In the genomic region with DNA sequence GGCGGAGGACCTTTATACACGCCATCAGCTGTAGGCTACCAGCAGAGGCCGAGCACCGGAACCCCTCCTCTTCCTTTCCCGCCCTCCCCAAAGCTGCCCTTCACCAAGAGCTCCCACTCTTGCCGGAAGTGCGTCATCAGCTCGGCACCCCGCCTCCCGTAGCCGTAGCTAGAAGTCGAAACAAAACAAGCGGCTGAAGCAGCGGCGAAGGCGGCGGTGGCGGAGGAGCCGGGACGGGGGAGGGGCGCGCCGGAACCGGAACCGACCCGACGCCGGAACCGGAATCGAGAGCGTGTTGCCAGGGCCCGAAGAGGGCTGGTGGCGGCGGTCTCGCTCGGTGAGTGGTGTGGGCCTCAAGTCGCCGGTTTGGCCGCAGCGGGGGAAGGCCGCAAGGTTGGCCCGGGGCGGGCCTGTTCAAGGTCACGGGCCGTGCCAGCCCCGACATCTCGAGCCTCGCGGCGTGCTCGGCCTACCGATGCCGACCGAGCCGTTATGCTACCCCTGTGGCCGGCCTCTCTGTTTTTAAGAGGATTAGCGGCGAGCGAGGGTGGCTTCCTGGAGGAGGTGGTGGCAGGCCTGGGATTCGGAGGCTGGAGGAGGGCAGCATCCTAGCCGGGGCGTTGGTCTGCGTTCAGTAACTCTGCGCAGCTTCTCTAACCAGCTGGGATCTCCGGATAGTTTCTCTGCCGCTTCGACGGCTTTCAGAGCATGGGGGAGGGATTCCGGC, we compare ENCODE assay signal across 8 mouse cellular contexts. TPM values are rescaled to one million over a fixed set of nuclear protein-coding genes. Genes with fewer than 3 reads are reported as not detected.
DNase-seq lines count a peak whose midpoint lies in the region; ATAC-seq and TF ChIP-seq lines count a peak whose summit lies in the region.

A gene (plus strand): TSS at position 44 of the 727 bp plus-strand sequence.

- no peak for TF ChIP-seq CTCF in E14TG2a.4 (conservative IDR thresholded peaks at IDR 0.05; ENCODE audit: low read length)
- no peak for TF ChIP-seq CTCF in heart, postnatal 0 days (IDR thresholded peaks at IDR 0.05; ENCODE audit: low read depth)
- TF ChIP-seq CTCF in testis, adult 2 months (IDR thresholded peaks at IDR 0.05; ENCODE audit: control insufficient read depth, insufficient read depth, insufficient replicate concordance, low read depth, low read length), result no peak

- peaks cover 65% of the 10 kb centered on the region for H3K36me3 ChIP-seq in E14TG2a.4 (ENCODE audit: insufficient read depth, low read length)
- peaks cover 75% of the 10 kb centered on the region for H3K36me3 ChIP-seq in forebrain, embryonic 12.5 days (replicated peaks)
- H3K36me3 ChIP-seq in heart, postnatal 0 days (replicated peaks; ENCODE audit: control insufficient read depth, insufficient read depth, low read length), result peaks cover 81% of the 10 kb centered on the region
- H3K36me3 ChIP-seq in liver, embryonic 16.5 days (ENCODE audit: control insufficient read depth, insufficient read depth), result peaks cover 32% of the 10 kb centered on the region
- peaks cover 56% of the 10 kb centered on the region for H3K36me3 ChIP-seq in neural tube, embryonic 13.5 days
- peaks cover 4% of the 10 kb centered on the region for H3K36me3 ChIP-seq in testis, adult 2 months (ENCODE audit: control insufficient read depth, insufficient read depth, low read length)

- peak within 1 kb of the TSS; percentile 96 for H3K4me3 ChIP-seq in E14TG2a.4 (replicated peaks; ENCODE audit: low read length)
- peak within 1 kb of the TSS; percentile 98 for H3K4me3 ChIP-seq in forebrain, embryonic 12.5 days (replicated peaks)
- H3K4me3 ChIP-seq in heart, postnatal 0 days (ENCODE audit: low read depth, low read length), result peak within 1 kb of the TSS; percentile 66
- H3K4me3 ChIP-seq in liver, embryonic 16.5 days (ENCODE audit: low read depth, low read length), result peak within 1 kb of the TSS; percentile 100
- H3K4me3 ChIP-seq in neural tube, embryonic 13.5 days, result peak within 1 kb of the TSS; percentile 88
- H3K4me3 ChIP-seq in testis, adult 2 months (ENCODE audit: control insufficient read depth, low read depth, low read length), result peak within 1 kb of the TSS; percentile 97

- H3K4me2 ChIP-seq in forebrain, embryonic 12.5 days, result peak within 1 kb of the TSS; percentile 89
- peak within 1 kb of the TSS; percentile 78 for H3K4me2 ChIP-seq in heart, postnatal 0 days (ENCODE audit: low read depth, low read length)
- H3K4me2 ChIP-seq in liver, embryonic 16.5 days (ENCODE audit: low read depth, low read length), result peak within 1 kb of the TSS; percentile 90
- peak within 1 kb of the TSS; percentile 98 for H3K4me2 ChIP-seq in neural tube, embryonic 13.5 days

- peak within 1 kb of the TSS; percentile 97 for H3K27ac ChIP-seq in forebrain, embryonic 12.5 days
- H3K27ac ChIP-seq in heart, postnatal 0 days (ENCODE audit: low read depth), result peak within 1 kb of the TSS; percentile 95
- H3K27ac ChIP-seq in liver, embryonic 16.5 days (ENCODE audit: low read length), result peak within 1 kb of the TSS; percentile 97
- H3K27ac ChIP-seq in neural tube, embryonic 13.5 days (replicated peaks), result peak within 1 kb of the TSS; percentile 98
- H3K27ac ChIP-seq in testis, adult 2 months (ENCODE audit: control insufficient read depth, insufficient read depth, low read depth, low read length), result peak within 1 kb of the TSS; percentile 95

- peak within 1 kb of the TSS; percentile 95 for H3K9ac ChIP-seq in forebrain, embryonic 12.5 days
- H3K9ac ChIP-seq in heart, postnatal 0 days (replicated peaks; ENCODE audit: low read depth, low read length), result peak within 1 kb of the TSS; percentile 78
- peak within 1 kb of the TSS; percentile 97 for H3K9ac ChIP-seq in liver, embryonic 16.5 days (ENCODE audit: low read depth, low read length)
- peak within 1 kb of the TSS; percentile 95 for H3K9ac ChIP-seq in neural tube, embryonic 13.5 days

- peak; percentile 41 for TF ChIP-seq POLR2A in testis, adult 2 months (IDR thresholded peaks at IDR 0.05; ENCODE audit: control insufficient read depth, low read depth, low read length)

- H3K4me1 ChIP-seq in E14TG2a.4 (replicated peaks; ENCODE audit: low read depth, low read length), result peaks cover 66% of the 10 kb centered on the region
- H3K4me1 ChIP-seq in forebrain, embryonic 12.5 days, result peaks cover 22% of the 10 kb centered on the region
- H3K4me1 ChIP-seq in heart, postnatal 0 days (ENCODE audit: control insufficient read depth, insufficient read depth), result peaks cover 12% of the 10 kb centered on the region
- H3K4me1 ChIP-seq in liver, embryonic 16.5 days (ENCODE audit: control insufficient read depth, low read depth, low read length), result peaks cover 18% of the 10 kb centered on the region
- peaks cover 26% of the 10 kb centered on the region for H3K4me1 ChIP-seq in neural tube, embryonic 13.5 days (replicated peaks)
- H3K4me1 ChIP-seq in testis, adult 2 months (ENCODE audit: control insufficient read depth, insufficient read depth, low read length), result peaks cover 16% of the 10 kb centered on the region

- peak; percentile 95 for ATAC-seq in forebrain, embryonic 12.5 days (ENCODE audit: low FRiP score)
- ATAC-seq in heart, postnatal 0 days (ENCODE audit: insufficient read depth, low read depth), result peak; percentile 93
- peak; percentile 91 for ATAC-seq in liver, embryonic 16.5 days (ENCODE audit: low read depth)
- peak; percentile 95 for ATAC-seq in neural tube, embryonic 13.5 days (ENCODE audit: low read depth)

- WGBS in forebrain, embryonic 12.5 days, result under 1% methylated on average over 69 of the region's 69 CpGs
- under 1% methylated on average over 68 of the region's 69 CpGs for WGBS in heart, postnatal 0 days
- WGBS in liver, embryonic 16.5 days (ENCODE audit: insufficient replicate concordance), result 0% methylated on average over 69 of the region's 69 CpGs
- under 1% methylated on average over 69 of the region's 69 CpGs for WGBS in neural tube, embryonic 13.5 days

- H3K27me3 ChIP-seq in E14TG2a.4 (ENCODE audit: insufficient read depth, low read length), result no peaks in the 10 kb centered on the region
- H3K27me3 ChIP-seq in forebrain, embryonic 12.5 days, result no peaks in the 10 kb centered on the region
- no peaks in the 10 kb centered on the region for H3K27me3 ChIP-seq in heart, postnatal 0 days (ENCODE audit: control insufficient read depth, insufficient read depth, low read length)
- H3K27me3 ChIP-seq in liver, embryonic 16.5 days (ENCODE audit: control insufficient read depth, insufficient read depth, low read depth, low read length), result no peaks in the 10 kb centered on the region
- H3K27me3 ChIP-seq in neural tube, embryonic 13.5 days, result no peaks in the 10 kb centered on the region
- no peaks in the 10 kb centered on the region for H3K27me3 ChIP-seq in testis, adult 2 months (ENCODE audit: control insufficient read depth, insufficient read depth, low read length)

- peak; percentile 83 for TF ChIP-seq EP300 in heart, postnatal 0 days (IDR thresholded peaks at IDR 0.05; ENCODE audit: low read depth)

- H3K9me3 ChIP-seq in E14TG2a.4 (ENCODE audit: low read length), result no peaks in the 10 kb centered on the region
- H3K9me3 ChIP-seq in forebrain, embryonic 12.5 days, result no peaks in the 10 kb centered on the region
- H3K9me3 ChIP-seq in heart, postnatal 0 days (replicated peaks; ENCODE audit: control insufficient read depth, low read length), result no peaks in the 10 kb centered on the region
- H3K9me3 ChIP-seq in liver, embryonic 16.5 days (replicated peaks; ENCODE audit: control insufficient read depth, low read length), result no peaks in the 10 kb centered on the region
- H3K9me3 ChIP-seq in neural tube, embryonic 13.5 days, result no peaks in the 10 kb centered on the region

- peak; percentile 89 for DNase-seq in c-Kit-positive CD71-positive TER-119-positive erythroid progenitor cells, embryonic 14.5 days (ENCODE audit: low spot score)
- peak; percentile 98 for DNase-seq in heart, postnatal 0 days (ENCODE audit: low spot score)
- peak; percentile 97 to 98 for DNase-seq in kidney, postnatal 4 days

RNA-seq across cellular contexts. Expression of the gene that starts here (rescaled TPM):
- polyA plus RNA-seq in forebrain, embryonic 12.5 days (2016; fragmentation: Nextera tagmentation; extraction: Ambion mirVana), result 101 and 103 TPM in 2 replicates
- total RNA-seq in heart, postnatal 0 days (2014; rRNA removed; ENCODE audit: low replicate concordance), result 108 and 136 TPM in 2 replicates
- polyA plus RNA-seq in heart, postnatal 0 days (2015; fragmentation: Nextera tagmentation; extraction: Ambion mirVana), result 34.8 and 38.2 TPM in 2 replicates
- 25.7 and 28.6 TPM in 2 replicates for polyA plus RNA-seq in liver, embryonic 16.5 days (2015; fragmentation: Nextera tagmentation; extraction: Ambion mirVana)
- polyA plus RNA-seq in neural tube, embryonic 13.5 days (2015; fragmentation: Nextera tagmentation; extraction: Ambion mirVana), result 68.3 and 80.2 TPM in 2 replicates
- 128 and 134 TPM in 2 replicates for polyA plus RNA-seq in testis, adult 2 months (2012; rRNA removed)

Comparison
In these comparisons a context has a peak if more than half of its experiments do, and no peak if none do; other contexts are left out.
1. Peak in every context shown above with its lines: DNase-seq, ATAC-seq, H3K4me3 ChIP-seq and H3K27ac ChIP-seq.